Mouse (Mus musculus): Measurements from ENCODE around the gene Sept1. TPM values are rescaled to one million over a fixed set of nuclear protein-coding genes. Genes with fewer than 3 reads are reported as not detected.
A peak's percentile ranks its signal among the peaks of the same experiment; 100 is the strongest.

Gene Sept1
- 1 to 10 TPM; 1.0 to 1.3 TPM for total RNA-seq (2021)
- long read RNA-seq, experiment 1, partial matches to known transcripts: 0 of 1 reads
- long read RNA-seq, experiment 1, other reads (novel, unspliced or antisense): 0 of 1 reads
- long read RNA-seq, experiment 2: 0 reads

GRCm38 (mm10) chr7:127232622-127233367, at the start of gene Sept1, which contains the start of gene Zfp553:
Sept1 (minus strand) TSS chr7:127233130.
Zfp553 (plus strand) TSS chr7:127233061.
- DNase-seq (ENCODE audit: low spot score): peak; percentile 71

DNA sequence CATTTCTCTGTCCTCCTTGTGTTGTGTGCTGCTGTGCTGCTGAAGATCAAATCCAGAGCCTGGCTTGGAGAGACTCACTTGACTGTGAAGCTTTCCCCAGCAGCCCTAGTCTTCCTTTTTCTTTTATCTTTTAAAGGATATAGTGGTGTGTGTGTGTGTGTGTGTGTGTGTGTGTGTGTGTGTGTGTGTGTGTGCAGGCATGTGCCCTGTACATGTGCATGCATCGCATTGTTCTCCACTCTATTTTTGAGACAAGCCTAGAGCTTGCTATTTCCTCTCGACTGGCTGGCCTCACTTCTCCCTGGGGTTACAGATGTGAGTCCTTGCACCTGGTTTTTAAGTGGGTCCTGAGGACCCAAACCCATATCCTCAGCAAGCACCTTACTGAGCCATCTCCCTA, 49.3 kb upstream of the Sept1 start:
- no peak for DNase-seq (ENCODE audit: low spot score)

DNA sequence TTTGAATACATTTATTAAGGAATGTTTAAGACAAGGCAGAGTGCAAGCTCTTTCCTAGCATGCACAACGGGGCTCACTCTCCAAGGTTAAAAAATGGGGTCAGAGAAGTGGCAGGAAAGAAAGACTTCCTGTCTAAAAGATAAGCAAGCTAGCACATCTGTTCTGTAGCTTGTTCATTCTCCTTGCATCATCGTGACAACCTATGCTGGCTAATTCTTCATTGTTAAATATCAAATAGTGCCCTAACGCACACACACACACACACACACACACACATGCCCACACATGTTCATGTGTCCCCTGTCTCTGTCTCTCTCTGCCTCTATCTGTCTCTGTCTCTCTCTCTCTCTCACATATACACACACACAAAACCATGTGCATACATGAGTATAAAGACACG, 48.2 kb upstream of the Sept1 start:
- DNase-seq (ENCODE audit: low spot score): no peak

- DNase-seq (ENCODE audit: low spot score): no peak
Measured at GRCm38 (mm10) chr7:127280092-127280491, 47.2 kb upstream of the Sept1 start.

GRCm38 (mm10) chr7:127278311-127278710, 45.4 kb upstream of the Sept1 start:
- peak; percentile 35 for DNase-seq (ENCODE audit: low spot score)

DNA sequence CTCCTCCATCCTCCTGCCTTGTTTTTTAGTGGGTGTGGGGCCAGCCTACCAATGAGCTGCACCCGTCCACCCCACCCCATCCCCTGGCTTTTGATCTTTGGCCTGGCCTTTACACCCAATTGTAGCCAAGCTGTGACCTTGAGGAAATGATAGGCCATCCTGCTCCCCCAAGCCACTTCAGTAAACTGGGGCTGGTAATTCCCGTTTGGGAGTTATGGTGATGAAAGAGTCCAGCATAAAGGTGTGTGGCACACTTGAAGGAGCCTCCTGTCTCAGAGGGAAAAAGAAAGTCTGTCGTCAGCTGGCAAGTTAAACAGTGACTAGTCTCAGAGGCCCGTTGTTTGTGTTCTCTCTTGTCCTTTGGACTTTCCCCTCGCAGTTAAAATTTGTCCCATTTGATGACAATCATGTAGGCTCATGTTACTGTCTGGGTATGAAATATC, 43.6 kb upstream of the Sept1 start:
- no peak for DNase-seq (ENCODE audit: low spot score)

- peak; percentile 96 for DNase-seq (ENCODE audit: low spot score)
Measured at GRCm38 (mm10) chr7:127273925-127274789, 41.2 kb upstream of the Sept1 start, which contains the start of gene Sephs2. Sephs2 (minus strand) TSS chr7:127274055.

GRCm38 (mm10) chr7:127273118-127273923, 40.4 kb upstream of the Sept1 start:
- DNase-seq (ENCODE audit: low spot score): peak; percentile 19

DNA sequence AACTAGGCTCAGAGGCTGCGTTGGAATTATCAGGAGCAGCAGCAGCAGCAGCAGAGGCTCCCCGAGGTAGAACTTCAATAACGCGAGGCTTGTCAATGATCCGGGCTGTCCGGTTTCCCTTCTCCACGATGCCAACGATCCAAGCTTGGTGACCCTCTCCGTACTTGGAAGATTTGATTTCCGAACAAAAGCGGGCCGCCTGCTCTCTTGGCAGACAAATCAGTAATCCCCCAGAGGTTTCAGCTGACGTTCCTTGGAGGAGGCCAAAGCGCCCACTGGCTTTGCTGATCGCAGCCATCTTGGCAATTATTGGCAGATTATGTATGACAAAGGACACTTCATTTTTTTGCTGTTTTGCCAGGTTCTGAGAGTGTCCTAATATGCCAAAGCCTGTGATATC, 39.6 kb upstream of the Sept1 start:
- DNase-seq (ENCODE audit: low spot score): no peak

DNA sequence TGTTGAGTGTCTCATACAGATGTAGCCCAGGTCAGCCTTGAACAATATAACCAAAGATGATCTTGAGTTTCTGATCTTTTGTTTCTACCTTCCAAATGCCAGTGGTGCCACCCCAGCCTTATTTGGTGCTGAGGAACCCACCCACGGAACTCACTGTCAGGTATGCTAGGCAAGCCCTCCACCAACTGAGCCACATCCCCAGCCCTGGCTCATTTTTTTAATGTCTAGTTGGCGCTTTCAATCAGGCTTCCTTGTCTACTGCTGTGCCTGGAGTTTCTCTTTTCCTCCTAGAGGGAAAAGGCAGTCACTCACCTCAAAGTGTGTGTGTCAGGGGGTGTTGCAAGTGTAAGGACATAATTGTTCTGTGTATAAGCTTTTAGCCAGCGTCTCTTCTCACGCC, 38.2 kb upstream of the Sept1 start:
- no peak for DNase-seq (ENCODE audit: low spot score)

DNA sequence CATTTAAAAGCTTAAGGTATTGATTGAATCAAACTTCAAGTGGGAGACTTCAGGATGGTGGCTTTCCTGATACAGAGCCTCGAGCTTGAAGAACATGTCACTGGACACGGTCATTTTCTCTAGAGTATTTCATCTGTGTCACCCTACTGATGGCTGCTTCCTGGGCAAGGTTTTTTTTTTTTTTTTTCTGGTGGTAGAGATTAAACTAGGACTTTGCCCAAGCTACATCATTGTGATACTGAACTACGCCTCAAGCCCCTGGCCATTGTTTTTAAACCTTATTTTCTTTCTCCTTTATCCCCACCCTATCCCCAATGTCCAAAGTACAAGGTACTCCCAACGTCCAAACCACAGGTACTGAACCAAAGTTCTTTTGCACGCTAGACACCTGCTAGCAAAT, 37.7 kb upstream of the Sept1 start:
- DNase-seq (ENCODE audit: low spot score): no peak

DNA sequence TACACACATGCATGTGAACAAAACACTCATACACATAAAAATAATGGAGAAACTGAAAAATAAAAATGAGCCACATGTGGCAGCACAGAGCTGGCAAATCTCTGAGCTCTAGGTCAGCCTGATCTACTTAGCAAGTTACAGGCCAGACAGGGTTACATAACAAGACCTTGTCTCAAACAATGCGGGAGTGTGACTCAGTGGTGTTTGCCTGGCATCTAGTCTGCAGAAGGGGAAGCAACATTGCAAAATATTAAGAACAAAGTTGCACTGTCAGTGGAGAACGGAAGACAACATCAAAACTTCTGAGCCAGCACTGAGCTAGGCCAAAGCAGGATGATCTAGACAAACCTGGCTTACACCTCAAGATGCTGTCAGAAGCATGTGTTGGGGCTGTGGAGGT, 37.3 kb upstream of the Sept1 start:
- DNase-seq (ENCODE audit: low spot score): no peak

GRCm38 (mm10) chr7:127263526-127263925, 30.6 kb upstream of the Sept1 start:
- DNase-seq (ENCODE audit: low spot score): no peak

DNA sequence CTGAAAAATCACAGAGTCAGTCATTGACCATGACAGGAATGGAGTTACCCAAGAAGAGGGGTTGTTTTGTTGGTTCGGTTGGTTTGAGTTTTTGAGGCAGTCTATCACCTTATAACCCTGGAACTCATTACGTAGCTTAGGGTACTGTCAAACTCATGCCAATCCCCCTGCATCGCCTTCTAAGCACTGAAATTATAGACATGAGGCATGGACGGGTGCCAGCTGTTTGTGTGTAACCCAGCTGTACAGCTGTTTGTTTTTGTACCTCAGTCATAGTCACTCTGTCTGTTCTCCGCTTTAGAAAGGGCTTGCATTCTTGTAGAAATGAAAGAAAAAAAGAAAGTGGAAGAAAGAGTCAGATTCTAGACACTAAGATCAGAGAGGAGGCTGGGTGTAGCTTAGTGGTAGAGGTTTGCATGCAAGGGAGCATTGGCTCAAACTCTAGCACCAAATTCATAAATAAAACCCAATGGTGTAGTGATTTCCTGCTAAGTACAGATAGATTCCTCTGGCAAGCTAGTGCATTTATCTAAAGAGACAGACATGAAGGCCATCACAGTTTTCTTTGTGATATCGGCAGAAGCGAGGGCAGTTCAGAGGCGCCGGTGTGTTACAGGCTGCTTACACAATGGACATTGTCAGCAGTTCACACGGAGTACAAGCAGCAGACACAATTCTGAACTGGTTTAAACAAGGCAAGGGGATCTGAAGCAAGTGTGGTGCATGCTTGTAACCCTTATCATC, 29.5 kb upstream of the Sept1 start:
- no peak for DNase-seq (ENCODE audit: low spot score)

DNA sequence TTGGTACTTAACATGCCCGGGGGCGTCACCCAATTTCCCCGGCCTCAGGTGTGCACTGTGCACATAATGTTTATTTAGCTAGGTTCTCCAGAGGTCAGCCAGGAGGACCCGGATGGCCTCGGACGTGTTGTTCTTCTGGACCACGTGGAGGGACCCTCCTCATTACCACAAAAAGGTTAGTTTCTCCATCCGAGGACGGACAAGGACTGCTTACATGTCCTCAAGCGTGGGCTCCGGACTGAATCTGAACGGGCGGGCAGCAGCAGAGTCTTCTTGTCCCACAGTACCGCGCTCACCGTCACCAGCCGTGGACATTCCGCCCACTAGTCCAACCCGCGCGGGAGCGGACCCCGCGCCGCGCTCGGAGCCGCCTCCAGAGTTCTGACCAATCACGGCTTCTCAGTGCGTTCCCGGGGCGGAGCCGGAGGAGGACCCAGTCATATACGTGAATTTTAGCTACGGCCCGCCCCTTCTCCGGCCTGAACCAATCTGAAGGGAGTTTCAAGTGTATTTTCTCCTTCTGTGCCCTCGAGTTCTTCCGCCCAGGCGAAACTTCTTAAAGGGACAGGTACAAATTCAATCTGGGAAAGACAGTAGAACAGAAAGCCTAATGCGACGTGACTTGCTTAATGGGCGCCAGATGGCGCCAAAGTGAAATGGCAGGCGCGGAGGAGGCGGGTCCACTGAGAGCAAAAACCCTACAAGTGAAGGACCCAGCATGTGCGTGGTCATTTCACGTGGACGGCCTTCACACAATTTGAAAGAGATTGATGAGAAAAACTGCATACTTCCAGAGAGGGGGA, 27.6 kb upstream of the Sept1 start, which contains the start of gene Dctpp1:
Gene Dctpp1 (minus strand): TSS at position 401 of the 803 bp plus-strand sequence.
- peak; percentile 98 for DNase-seq (ENCODE audit: low spot score)

- DNase-seq (ENCODE audit: low spot score): no peak
Measured at GRCm38 (mm10) chr7:127259186-127259905, 26.4 kb upstream of the Sept1 start.

DNA sequence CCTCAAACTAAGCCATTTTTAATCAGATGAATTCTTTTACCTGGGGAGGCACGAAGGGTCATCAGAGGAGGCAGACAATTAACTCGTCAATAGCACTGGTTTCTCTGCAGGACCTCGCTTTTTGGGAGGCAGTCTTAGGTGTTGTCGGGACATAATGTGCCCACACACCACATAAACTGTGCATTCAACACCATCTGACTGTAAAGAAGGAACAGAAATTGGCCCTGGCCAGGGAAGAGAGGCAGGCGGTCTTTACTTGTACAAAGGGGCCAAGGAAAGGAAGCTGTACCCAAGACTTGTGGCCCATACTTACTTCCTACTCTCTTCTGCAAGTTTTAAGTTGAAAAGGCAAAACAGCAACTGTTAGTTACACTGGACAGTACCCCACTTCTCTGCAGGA, 23.6 kb upstream of the Sept1 start:
- no peak for DNase-seq (ENCODE audit: low spot score)

DNA sequence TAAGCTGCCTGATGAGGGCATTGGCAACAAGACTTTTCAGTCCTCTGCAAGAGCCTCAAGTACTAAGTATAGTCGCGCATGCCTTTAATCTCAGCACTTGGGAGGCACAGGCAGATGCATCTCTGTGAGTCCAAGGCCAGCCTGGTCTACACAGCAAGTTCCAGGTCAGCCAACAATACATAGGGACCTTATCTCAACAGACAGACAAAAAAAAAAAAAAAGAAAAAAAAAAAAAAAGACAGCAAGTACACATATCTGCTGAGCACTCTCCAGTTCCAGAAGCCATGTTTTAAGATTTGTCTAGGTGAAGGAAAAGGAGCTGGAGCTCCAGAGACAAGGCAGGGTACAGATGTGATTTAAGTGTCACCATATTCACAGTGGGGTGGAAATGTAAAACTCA, 23.0 kb upstream of the Sept1 start:
- no peak for DNase-seq (ENCODE audit: low spot score)

DNA sequence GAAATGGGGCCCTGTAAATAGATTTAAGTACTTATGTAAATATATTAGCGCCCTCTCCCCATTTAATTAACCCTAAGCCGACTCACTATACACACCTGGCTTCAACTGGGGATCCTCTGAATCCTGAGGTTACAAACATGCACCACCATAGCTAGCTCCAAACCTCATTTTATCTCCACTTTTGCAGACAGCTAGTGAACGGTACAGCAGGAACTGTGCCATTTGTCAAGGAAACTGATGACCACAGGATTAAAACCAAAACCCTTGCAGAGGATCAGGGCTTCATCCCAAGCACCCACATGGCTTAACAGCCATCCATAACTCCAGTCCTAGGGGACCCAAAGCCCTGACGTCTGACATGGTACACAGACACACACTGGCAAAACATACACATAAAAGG, 22.1 kb upstream of the Sept1 start:
- DNase-seq (ENCODE audit: low spot score): no peak

All from gastrocnemius, adult 18-20 months (tissue).